Mouse (Mus musculus): ENCODE data around the gene Lcp1. TPM values are rescaled to one million over a fixed set of nuclear protein-coding genes. Genes with fewer than 3 reads are reported as not detected.

Lcp1 gene
- polyA plus RNA-seq, 1 experiment from 2014 or later, result 28.9 TPM

- H3K9me3 ChIP-seq (ENCODE audit: control insufficient read depth, low read length), result no peaks in the 10 kb centered on the region
- ATAC-seq (ENCODE audit: low FRiP score, low TSS enrichment), result no peak
- no peak overlapping the region for H3K4me3 ChIP-seq (ENCODE audit: low read depth, low read length)
- no peaks in the 10 kb centered on the region for H3K27me3 ChIP-seq (ENCODE audit: control insufficient read depth, insufficient read depth, low read length)
- no peak for DNase-seq (ENCODE audit: low spot score)
- H3K27ac ChIP-seq (replicated peaks), result no peak overlapping the region
- WGBS, result 66% methylated on average over 11 of the region's 11 CpGs
- no peak for TF ChIP-seq EP300 (optimal IDR thresholded peaks at IDR 0.05)
- TF ChIP-seq CTCF (IDR thresholded peaks at IDR 0.05; ENCODE audit: low read depth), result no peak
- H3K36me3 ChIP-seq (ENCODE audit: control insufficient read depth, insufficient read depth, low read length), result no peaks in the 10 kb centered on the region
- no peak overlapping the region for H3K4me2 ChIP-seq (replicated peaks; ENCODE audit: low read depth)
- no peaks in the 10 kb centered on the region for H3K4me1 ChIP-seq (replicated peaks; ENCODE audit: control insufficient read depth, insufficient read depth)
- H3K9ac ChIP-seq (ENCODE audit: low read length), result no peak overlapping the region
These were observed 82.9 kb downstream of the Lcp1 start for GRCm38 (mm10) chr14:75213752-75214151.

- H3K27me3 ChIP-seq (ENCODE audit: control insufficient read depth, insufficient read depth, low read length), result no peaks in the 10 kb centered on the region
- TF ChIP-seq EP300 (optimal IDR thresholded peaks at IDR 0.05), result no peak
- TF ChIP-seq CTCF (IDR thresholded peaks at IDR 0.05; ENCODE audit: low read depth), result no peak
- no peaks in the 10 kb centered on the region for H3K4me1 ChIP-seq (replicated peaks; ENCODE audit: control insufficient read depth, insufficient read depth)
- ATAC-seq (ENCODE audit: low FRiP score, low TSS enrichment) (no peak), DNase-seq (ENCODE audit: low spot score) (no peak)
- no peak overlapping the region for H3K9ac ChIP-seq (ENCODE audit: low read length)
- H3K4me2 ChIP-seq (replicated peaks; ENCODE audit: low read depth), result no peak overlapping the region
- no peak overlapping the region for H3K4me3 ChIP-seq (ENCODE audit: low read depth, low read length)
- H3K27ac ChIP-seq (replicated peaks), result no peak overlapping the region; the same call in 1 of the 2 replicates
- H3K36me3 ChIP-seq (ENCODE audit: control insufficient read depth, insufficient read depth, low read length), result no peaks in the 10 kb centered on the region
- no peaks in the 10 kb centered on the region for H3K9me3 ChIP-seq (ENCODE audit: control insufficient read depth, low read length)
- 100% methylated on average over 2 of the region's 2 CpGs for whole genome bisulfite sequencing
These were observed 87.9 kb downstream of the Lcp1 start for GRCm38 (mm10) chr14:75218843-75219242.

- H3K27me3 ChIP-seq (ENCODE audit: control insufficient read depth, insufficient read depth, low read length), result no peaks in the 10 kb centered on the region
- DNase-seq (ENCODE audit: low spot score) (peak; percentile 91), ATAC-seq (ENCODE audit: low FRiP score, low TSS enrichment) (peak; percentile 95)
- H3K36me3 ChIP-seq (ENCODE audit: control insufficient read depth, insufficient read depth, low read length), result no peaks in the 10 kb centered on the region
- TF ChIP-seq CTCF (IDR thresholded peaks at IDR 0.05; ENCODE audit: low read depth) (no peak), EP300 (optimal IDR thresholded peaks at IDR 0.05) (no peak)
- no peaks in the 10 kb centered on the region for H3K9me3 ChIP-seq (ENCODE audit: control insufficient read depth, low read length)
- no peak overlapping the region for H3K9ac ChIP-seq (ENCODE audit: low read length)
- H3K4me2 ChIP-seq (replicated peaks; ENCODE audit: low read depth), result no peak overlapping the region
- no peak overlapping the region for H3K27ac ChIP-seq (replicated peaks)
- no peak overlapping the region for H3K4me3 ChIP-seq (ENCODE audit: low read depth, low read length)
- WGBS, result 69% methylated on average over 5 of the region's 5 CpGs
- no peaks in the 10 kb centered on the region for H3K4me1 ChIP-seq (replicated peaks; ENCODE audit: control insufficient read depth, insufficient read depth)
These were observed 88.5 kb downstream of the Lcp1 start for GRCm38 (mm10) chr14:75219250-75219913.

- ATAC-seq (ENCODE audit: low FRiP score, low TSS enrichment), result no peak
- H3K36me3 ChIP-seq (ENCODE audit: control insufficient read depth, insufficient read depth, low read length), result no peaks in the 10 kb centered on the region
- H3K27ac ChIP-seq (replicated peaks), result no peak overlapping the region
- H3K4me2 ChIP-seq (replicated peaks; ENCODE audit: low read depth), result no peak overlapping the region
- 76% methylated on average over 6 of the region's 6 CpGs for WGBS
- H3K27me3 ChIP-seq (ENCODE audit: control insufficient read depth, insufficient read depth, low read length), result no peaks in the 10 kb centered on the region
- no peak overlapping the region for H3K9ac ChIP-seq (ENCODE audit: low read length)
- H3K9me3 ChIP-seq (ENCODE audit: control insufficient read depth, low read length), result no peaks in the 10 kb centered on the region
- no peak overlapping the region for H3K4me3 ChIP-seq (ENCODE audit: low read depth, low read length)
- no peaks in the 10 kb centered on the region for H3K4me1 ChIP-seq (replicated peaks; ENCODE audit: control insufficient read depth, insufficient read depth)
- TF ChIP-seq EP300 (optimal IDR thresholded peaks at IDR 0.05) (no peak), CTCF (IDR thresholded peaks at IDR 0.05; ENCODE audit: low read depth) (no peak)
- no peak for DNase-seq (ENCODE audit: low spot score)
These were observed 91.5 kb downstream of the Lcp1 start for GRCm38 (mm10) chr14:75222386-75222785.

- no peak overlapping the region for H3K27ac ChIP-seq (replicated peaks)
- ATAC-seq (ENCODE audit: low FRiP score, low TSS enrichment) (no peak), DNase-seq (ENCODE audit: low spot score) (no peak)
- no peak overlapping the region for H3K9ac ChIP-seq (ENCODE audit: low read length)
- no peaks in the 10 kb centered on the region for H3K27me3 ChIP-seq (ENCODE audit: control insufficient read depth, insufficient read depth, low read length)
- H3K36me3 ChIP-seq (ENCODE audit: control insufficient read depth, insufficient read depth, low read length), result no peaks in the 10 kb centered on the region
- H3K4me1 ChIP-seq (replicated peaks; ENCODE audit: control insufficient read depth, insufficient read depth), result no peaks in the 10 kb centered on the region
- no peaks in the 10 kb centered on the region for H3K9me3 ChIP-seq (ENCODE audit: control insufficient read depth, low read length)
- H3K4me2 ChIP-seq (replicated peaks; ENCODE audit: low read depth), result no peak overlapping the region
- TF ChIP-seq EP300 (optimal IDR thresholded peaks at IDR 0.05), result no peak
- no peak for TF ChIP-seq CTCF (IDR thresholded peaks at IDR 0.05; ENCODE audit: low read depth)
- no peak overlapping the region for H3K4me3 ChIP-seq (ENCODE audit: low read depth, low read length)
- WGBS, result 79% methylated on average over 6 of the region's 6 CpGs
These were observed 96.7 kb downstream of the Lcp1 start for GRCm38 (mm10) chr14:75227453-75228084.

GRCm38 (mm10) chr14:75229834-75230233, 98.9 kb downstream of the Lcp1 start:
- Histone ChIP-seq H3K36me3 (ENCODE audit: control insufficient read depth, insufficient read depth, low read length) (no peaks in the 10 kb centered on the region), H3K27ac (replicated peaks) (no peak overlapping the region), H3K9ac (ENCODE audit: low read length) (no peak overlapping the region), H3K9me3 (ENCODE audit: control insufficient read depth, low read length) (no peaks in the 10 kb centered on the region), H3K4me2 (replicated peaks; ENCODE audit: low read depth) (no peak overlapping the region), H3K4me1 (replicated peaks; ENCODE audit: control insufficient read depth, insufficient read depth) (no peaks in the 10 kb centered on the region), H3K4me3 (ENCODE audit: low read depth, low read length) (no peak overlapping the region), H3K27me3 (ENCODE audit: control insufficient read depth, insufficient read depth, low read length) (no peaks in the 10 kb centered on the region)
- ATAC-seq (ENCODE audit: low FRiP score, low TSS enrichment) (peak; percentile 27; the same call in 1 of the 2 replicates), DNase-seq (ENCODE audit: low spot score) (peak; percentile 29)
- WGBS, result 48% methylated on average over 2 of the region's 2 CpGs
- TF ChIP-seq EP300 (optimal IDR thresholded peaks at IDR 0.05), result no peak
- peak; percentile 70 for TF ChIP-seq CTCF (IDR thresholded peaks at IDR 0.05; ENCODE audit: low read depth)

All from stomach, postnatal 0 days (tissue).